19 mouse cellular contexts compared by ENCODE assay signal in genomic region chr14:60670191-60670590, GRCm38 (mm10). TPM values are rescaled to one million over a fixed set of nuclear protein-coding genes. Genes with fewer than 3 reads are reported as not detected.
DNase-seq lines count a peak whose midpoint lies in the region; ATAC-seq lines count a peak whose summit lies in the region.
"Had no signal": no experiment of that assay in that cellular context is flagged by ENCODE, and none has a peak within 500 bp of the region (broad histone marks: within the 10 kb centered on the region; RNA-seq: fewer than 3 reads in every experiment).

No protein-coding gene starts in this region.

- no peak overlapping the region for H3K9ac ChIP-seq in midbrain, embryonic 12.5 days (replicated peaks)
- H3K9ac ChIP-seq in midbrain, embryonic 15.5 days, result no peak overlapping the region
- no peak overlapping the region for H3K9ac ChIP-seq in forebrain, embryonic 15.5 days (replicated peaks)
- H3K9ac ChIP-seq: heart, embryonic 13.5 days; intestine, embryonic 15.5 days; liver, embryonic 12.5 days had no signal

- H3K4me2 ChIP-seq in midbrain, embryonic 12.5 days (replicated peaks), result no peak overlapping the region
- H3K4me2 ChIP-seq in midbrain, embryonic 15.5 days, result no peak overlapping the region
- H3K4me2 ChIP-seq in forebrain, embryonic 15.5 days (replicated peaks), result no peak overlapping the region
- H3K4me2 ChIP-seq: heart, embryonic 13.5 days; intestine, embryonic 15.5 days; liver, embryonic 12.5 days had no signal

- peak; percentile 28 to 62 for DNase-seq in frontal cortex, adult 2 months (ENCODE audit: extremely low spot score in 1 of 2, low spot score in 1 of 2)
- no peak for DNase-seq in frontal cortex, postnatal 10 days (ENCODE audit: low spot score in 2 of 2)
- peak; percentile 61 for DNase-seq in layer of hippocampus, adult 9-11 months
- DNase-seq in layer of hippocampus, postnatal 36 days, result no peak
- DNase-seq in natural killer cell, adult 2 months (ENCODE audit: low spot score in 2 of 2), result no peak
- DNase-seq: adrenal gland, postnatal 10 days; cerebellum, adult 18-20 months; cerebellum, postnatal 36 days; heart, postnatal 36 days; thymus, postnatal 25 days had no signal

- 28% methylated on average over 7 of the region's 7 CpGs for WGBS in midbrain, embryonic 12.5 days
- 32% methylated on average over 7 of the region's 7 CpGs for WGBS in midbrain, embryonic 15.5 days
- 38% methylated on average over 7 of the region's 7 CpGs for WGBS in forebrain, embryonic 15.5 days

- no peaks in the 10 kb centered on the region for H3K36me3 ChIP-seq in midbrain, embryonic 12.5 days
- no peaks in the 10 kb centered on the region for H3K36me3 ChIP-seq in midbrain, embryonic 15.5 days (replicated peaks)
- H3K36me3 ChIP-seq in forebrain, embryonic 15.5 days, result no peaks in the 10 kb centered on the region
- H3K36me3 ChIP-seq: embryonic facial prominence, embryonic 10.5 days; heart, embryonic 13.5 days; intestine, embryonic 15.5 days; limb, embryonic 10.5 days; liver, embryonic 12.5 days had no signal

- no peaks in the 10 kb centered on the region for H3K9me3 ChIP-seq in midbrain, embryonic 12.5 days
- no peaks in the 10 kb centered on the region for H3K9me3 ChIP-seq in midbrain, embryonic 15.5 days
- H3K9me3 ChIP-seq in forebrain, embryonic 15.5 days, result no peaks in the 10 kb centered on the region
- H3K9me3 ChIP-seq: embryonic facial prominence, embryonic 10.5 days; heart, embryonic 13.5 days; intestine, embryonic 15.5 days; limb, embryonic 10.5 days; liver, embryonic 12.5 days had no signal

- H3K27ac ChIP-seq in midbrain, embryonic 12.5 days (replicated peaks), result 0 out of 2 replicates have a peak overlapping the region, but pooled peaks have one; percentile 42
- no peak overlapping the region for H3K27ac ChIP-seq in midbrain, embryonic 15.5 days
- H3K27ac ChIP-seq in forebrain, embryonic 15.5 days (replicated peaks), result peak overlapping the region; percentile 35; the same call in 1 of the 2 replicates
- H3K27ac ChIP-seq: embryonic facial prominence, embryonic 10.5 days; heart, embryonic 13.5 days; intestine, embryonic 15.5 days; limb, embryonic 10.5 days; liver, embryonic 12.5 days; stomach, postnatal 0 days had no signal

- H3K27me3 ChIP-seq in midbrain, embryonic 12.5 days, result no peaks in the 10 kb centered on the region
- H3K27me3 ChIP-seq in midbrain, embryonic 15.5 days (replicated peaks), result no peaks in the 10 kb centered on the region
- no peaks in the 10 kb centered on the region for H3K27me3 ChIP-seq in forebrain, embryonic 15.5 days
- H3K27me3 ChIP-seq: heart, embryonic 13.5 days; intestine, embryonic 15.5 days had no signal

- ATAC-seq in midbrain, embryonic 12.5 days (ENCODE audit: low FRiP score, low read depth), result no peak; the same call in 1 of the 2 replicates
- no peak for ATAC-seq in midbrain, embryonic 15.5 days (replicated peaks)
- ATAC-seq in forebrain, embryonic 15.5 days (replicated peaks), result no peak
- ATAC-seq: intestine, embryonic 15.5 days; liver, embryonic 12.5 days had no signal

- H3K4me3 ChIP-seq in midbrain, embryonic 12.5 days, result no peak overlapping the region
- no peak overlapping the region for H3K4me3 ChIP-seq in midbrain, embryonic 15.5 days
- no peak overlapping the region for H3K4me3 ChIP-seq in forebrain, embryonic 15.5 days
- H3K4me3 ChIP-seq: embryonic facial prominence, embryonic 10.5 days; heart, embryonic 13.5 days; intestine, embryonic 15.5 days; limb, embryonic 10.5 days; liver, embryonic 12.5 days had no signal

- H3K4me1 ChIP-seq in midbrain, embryonic 12.5 days, result peaks cover 35% of the 10 kb centered on the region
- H3K4me1 ChIP-seq in midbrain, embryonic 15.5 days, result peaks cover 3% of the 10 kb centered on the region; the same call in 1 of the 2 replicates
- peaks cover 14% of the 10 kb centered on the region for H3K4me1 ChIP-seq in forebrain, embryonic 15.5 days
- H3K4me1 ChIP-seq: intestine, embryonic 15.5 days had no signal

RNA-seq across cellular contexts. Expression of gene Spata13, which starts 36.4 kb away (rescaled TPM):
- 7.9 and 9.5 TPM in 2 replicates for polyA plus RNA-seq in frontal cortex, adult 2 months (2012; rRNA removed)
- 10 to 100 TPM; 25.6 to 31.8 TPM for total RNA-seq in layer of hippocampus, postnatal 36 days (2021)
- 79.6 and 84.9 TPM in 2 replicates for polyA plus RNA-seq in midbrain, embryonic 12.5 days (2016; fragmentation: Nextera tagmentation; extraction: Ambion mirVana)
- 20.7 and 21.7 TPM in 2 replicates for polyA plus RNA-seq in midbrain, embryonic 15.5 days (2015; fragmentation: Nextera tagmentation; extraction: Ambion mirVana)
- polyA plus RNA-seq in forebrain, embryonic 15.5 days (2015; fragmentation: Nextera tagmentation; extraction: Ambion mirVana), result 50.1 and 52.6 TPM in 2 replicates

Comparison
In these comparisons a context has a peak if more than half of its experiments do, and no peak if none do; other contexts are left out.
1. DNase-seq: peak in frontal cortex, adult 2 months (2 of 2) and layer of hippocampus, adult 9-11 months (single experiment); none in frontal cortex, postnatal 10 days (0 of 2), layer of hippocampus, postnatal 36 days (0 of 2) and natural killer cell, adult 2 months (0 of 2).